Mouse (Mus musculus): Measurements from ENCODE around the gene Ribc2.

DNA sequence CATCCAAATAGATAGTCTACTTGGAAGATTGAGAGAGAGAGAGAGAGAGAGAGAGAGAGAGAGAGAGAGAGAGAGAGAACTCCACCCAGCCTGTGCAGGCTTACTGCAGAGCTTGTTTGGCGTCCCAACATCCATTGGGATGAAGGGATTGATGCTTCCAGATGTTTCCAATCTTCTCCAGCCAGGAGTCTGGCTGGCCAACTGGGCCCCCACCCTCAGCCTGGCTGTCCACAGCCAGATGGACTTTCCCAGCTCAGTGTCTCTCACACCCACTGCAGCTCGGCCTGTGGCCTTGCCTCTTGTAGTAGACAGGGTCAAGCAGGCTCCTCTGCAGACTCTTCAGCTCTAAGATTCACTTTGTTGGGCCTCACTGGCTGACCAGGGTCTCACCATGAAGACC, 40.2 kb downstream of the Ribc2 start:
- no peak for TF ChIP-seq CTCF (IDR thresholded peaks at IDR 0.05; ENCODE audit: low read depth)
- no peak for TF ChIP-seq EP300 (optimal IDR thresholded peaks at IDR 0.05)

Data from stomach, postnatal 0 days (tissue).